Mouse (Mus musculus) kidney, adult 2 months (tissue): ENCODE measurements around the gene Ablim1.
A peak's percentile ranks its signal among the peaks of the same experiment; 100 is the strongest.

Source experiments
- CTCF ChIP-seq: fragments of 200-500 bp; conservative IDR thresholded peaks from 2 replicates; pipeline ENCODE4 v1.5.1; 2011; ENCODE audit warnings: low read depth, mild to moderate bottlenecking, control low read depth, low read length, moderate library complexity, mixed read lengths; ENCODE audit not compliant: insufficient read depth, insufficient read length
- POLR2A ChIP-seq: fragments of 200-500 bp; IDR thresholded peaks from one replicate; pipeline ENCODE4 v1.6.1; 2011; ENCODE audit warnings: low read depth, low read length, control low read depth

- TF ChIP-seq POLR2A (no peak), CTCF (peak; percentile 75)
These were observed 283.1 kb downstream of the Ablim1 start for GRCm38 (mm10) chr19:57031582-57031981.
